24 mouse cellular contexts compared by ENCODE assay signal in genomic region chr7:107236854-107237253, GRCm38 (mm10). TPM values are rescaled to one million over a fixed set of nuclear protein-coding genes. Genes with fewer than 3 reads are reported as not detected.
"Had no signal": no experiment of that assay in that cellular context is flagged by ENCODE, and none has a peak within 500 bp of the region (broad histone marks: within the 10 kb centered on the region; RNA-seq: fewer than 3 reads in every experiment).

No protein-coding gene starts in this region.

- H3K9ac ChIP-seq: limb, embryonic 12.5 days; liver, embryonic 13.5 days; liver, postnatal 0 days; lung, embryonic 15.5 days; midbrain, embryonic 12.5 days had no signal

- H3K4me3 ChIP-seq: limb, embryonic 12.5 days; liver, embryonic 13.5 days; lung, embryonic 15.5 days; megakaryocyte, embryonic 14.5 days; midbrain, embryonic 12.5 days had no signal

- H3K9me3 ChIP-seq: limb, embryonic 12.5 days; liver, embryonic 13.5 days; lung, embryonic 15.5 days; megakaryocyte, embryonic 14.5 days; midbrain, embryonic 12.5 days had no signal

- DNase-seq: kidney, postnatal 36 days; layer of hippocampus, adult 9-11 months; layer of hippocampus, postnatal 36 days; liver; liver, embryonic 13.5 days; liver, postnatal 0 days; lung, postnatal 14 days; right cerebral cortex, adult 18-20 months; right cerebral cortex, postnatal 25 days; thymus, postnatal 36 days had no signal

- H3K27me3 ChIP-seq: limb, embryonic 12.5 days; liver, embryonic 13.5 days; lung, embryonic 15.5 days; megakaryocyte, embryonic 14.5 days; midbrain, embryonic 12.5 days had no signal

- H3K4me2 ChIP-seq: limb, embryonic 12.5 days; liver, embryonic 13.5 days; lung, embryonic 15.5 days; midbrain, embryonic 12.5 days had no signal

- H3K27ac ChIP-seq: kidney, postnatal 0 days; limb, embryonic 12.5 days; liver, embryonic 13.5 days; lung, embryonic 15.5 days; macrophage; midbrain, embryonic 12.5 days had no signal

- ATAC-seq: liver, postnatal 0 days; midbrain, embryonic 16.5 days had no signal

- H3K36me3 ChIP-seq: limb, embryonic 12.5 days; liver, embryonic 13.5 days; lung, embryonic 15.5 days; midbrain, embryonic 12.5 days had no signal

- H3K4me1 ChIP-seq: limb, embryonic 12.5 days; liver, embryonic 13.5 days; lung, embryonic 15.5 days; megakaryocyte, embryonic 14.5 days had no signal

RNA-seq across cellular contexts. Expression of gene Rbmxl2, which starts 27.6 kb away (rescaled TPM):
- total RNA-seq: layer of hippocampus, adult 18-20 months; layer of hippocampus, postnatal 36 days; left cerebral cortex, adult 8-10 months; left cerebral cortex, postnatal 36 days had no signal
- polyA plus RNA-seq: kidney, postnatal 0 days; limb, embryonic 12.5 days; liver, embryonic 13.5 days; liver, postnatal 0 days; lung, embryonic 15.5 days; macrophage; midbrain, embryonic 12.5 days; midbrain, embryonic 16.5 days; neural tube, embryonic 14.5 days; small intestine, adult 2 months; stomach, embryonic 16.5 days; thymus, postnatal 0 days had no signal
